In the genomic region with DNA sequence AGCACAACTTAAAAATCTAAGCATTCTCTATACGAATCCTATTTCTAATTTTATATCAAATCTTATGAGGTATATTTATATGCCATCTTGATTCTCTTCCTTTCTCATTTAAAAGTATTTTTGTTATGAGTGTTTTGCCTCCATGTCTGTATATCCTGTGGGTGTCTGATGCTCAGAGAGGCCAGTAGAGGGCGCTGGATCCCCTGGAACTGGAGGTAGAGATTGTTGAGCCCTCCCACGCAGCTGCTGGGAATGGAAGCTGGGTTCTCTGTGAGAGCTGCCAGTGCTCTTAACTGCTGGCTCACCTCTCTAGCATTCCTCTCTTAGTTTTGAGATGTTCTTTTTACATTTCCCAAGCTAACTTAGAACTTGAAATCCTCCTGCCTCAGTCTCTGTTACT, we compare ENCODE assay signal across 13 mouse cellular contexts.
DNase-seq lines count a peak whose midpoint lies in the region; ATAC-seq and TF ChIP-seq lines count a peak whose summit lies in the region.
"Had no signal": no experiment of that assay in that cellular context is flagged by ENCODE, and none has a peak within 500 bp of the region (broad histone marks: within the 10 kb centered on the region; RNA-seq: fewer than 3 reads in every experiment).

No protein-coding gene starts in this region.

- no peaks in the 10 kb centered on the region for H3K27me3 ChIP-seq in lung, postnatal 0 days (replicated peaks; ENCODE audit: insufficient read depth, low read length)
- H3K27me3 ChIP-seq in kidney, embryonic 15.5 days, result no peaks in the 10 kb centered on the region
- H3K27me3 ChIP-seq: liver, embryonic 13.5 days; stomach, embryonic 15.5 days had no signal

- no peaks in the 10 kb centered on the region for H3K9me3 ChIP-seq in lung, postnatal 0 days (ENCODE audit: low read length)
- no peaks in the 10 kb centered on the region for H3K9me3 ChIP-seq in kidney, embryonic 15.5 days (replicated peaks)
- H3K9me3 ChIP-seq: stomach, embryonic 15.5 days had no signal

- H3K36me3 ChIP-seq in lung, postnatal 0 days (ENCODE audit: insufficient read depth, low read length), result no peaks in the 10 kb centered on the region
- H3K36me3 ChIP-seq in kidney, embryonic 15.5 days, result no peaks in the 10 kb centered on the region
- H3K36me3 ChIP-seq: liver, embryonic 13.5 days; stomach, embryonic 15.5 days had no signal

- intact Hi-C loops in gastrocnemius, adult 2 months (cut with DNase I), result no loop called here
- intact Hi-C loops in gastrocnemius, postnatal 36 days (cut with DNase I), result no loop called here

- no peak overlapping the region for H3K4me2 ChIP-seq in lung, postnatal 0 days (replicated peaks; ENCODE audit: low read depth, low read length)
- H3K4me2 ChIP-seq in kidney, embryonic 15.5 days, result no peak overlapping the region
- H3K4me2 ChIP-seq: liver, embryonic 13.5 days; stomach, embryonic 15.5 days had no signal

- H3K27ac ChIP-seq in gastrocnemius, adult 2 months, result no peak overlapping the region
- H3K27ac ChIP-seq in lung, postnatal 0 days (ENCODE audit: low read length), result no peak overlapping the region
- H3K27ac ChIP-seq in bone marrow, adult 2 months (ENCODE audit: control insufficient read depth, insufficient read depth, low read depth, low read length, poor library complexity), result no peak overlapping the region
- H3K27ac ChIP-seq in kidney, embryonic 15.5 days, result no peak overlapping the region
- H3K27ac ChIP-seq: liver, embryonic 13.5 days; stomach, embryonic 15.5 days had no signal

- ATAC-seq in lung, postnatal 0 days, result no peak
- no peak for ATAC-seq in kidney, embryonic 15.5 days (replicated peaks; ENCODE audit: low FRiP score)

- H3K4me1 ChIP-seq in lung, postnatal 0 days (ENCODE audit: insufficient read depth, low read depth, low read length), result no peaks in the 10 kb centered on the region
- no peaks in the 10 kb centered on the region for H3K4me1 ChIP-seq in bone marrow, adult 2 months (ENCODE audit: control insufficient read depth, insufficient read depth, low read length)
- no peaks in the 10 kb centered on the region for H3K4me1 ChIP-seq in kidney, embryonic 15.5 days
- H3K4me1 ChIP-seq: liver, embryonic 13.5 days; stomach, embryonic 15.5 days had no signal

- H3K4me3 ChIP-seq in gastrocnemius, adult 2 months, result no peak overlapping the region
- no peak overlapping the region for H3K4me3 ChIP-seq in lung, postnatal 0 days (ENCODE audit: low read depth, low read length)
- H3K4me3 ChIP-seq in bone marrow, adult 2 months (replicated peaks; ENCODE audit: control insufficient read depth, low read depth, low read length), result no peak overlapping the region
- no peak overlapping the region for H3K4me3 ChIP-seq in kidney, embryonic 15.5 days (replicated peaks)
- H3K4me3 ChIP-seq: liver, embryonic 13.5 days; stomach, embryonic 15.5 days had no signal

- no peak for DNase-seq in gastrocnemius, adult 2 months
- DNase-seq in gastrocnemius, postnatal 36 days, result no peak
- DNase-seq in lung, postnatal 0 days (ENCODE audit: low spot score), result no peak
- DNase-seq in lung, postnatal 25 days (ENCODE audit: low spot score), result no peak
- DNase-seq in thymus, postnatal 14 days, result peak; percentile 24
- DNase-seq in kidney, adult 9 months, result no peak
- DNase-seq: cerebellum, adult 2 months; heart, postnatal 14 days; liver, embryonic 13.5 days; right cerebral cortex, postnatal 25 days had no signal

- H3K9ac ChIP-seq in lung, postnatal 0 days (replicated peaks; ENCODE audit: low read depth), result no peak overlapping the region
- no peak overlapping the region for H3K9ac ChIP-seq in kidney, embryonic 15.5 days
- H3K9ac ChIP-seq: liver, embryonic 13.5 days; stomach, embryonic 15.5 days had no signal

- TF ChIP-seq CTCF in gastrocnemius, adult 2 months (IDR thresholded peaks at IDR 0.05), result peak; percentile 10; the same call in 1 of the 2 replicates
- TF ChIP-seq CTCF in lung, postnatal 0 days (IDR thresholded peaks at IDR 0.05), result peak; percentile 19; the same call in 1 of the 2 replicates
- TF ChIP-seq CTCF in bone marrow, adult 2 months (IDR thresholded peaks at IDR 0.05; ENCODE audit: control insufficient read depth, insufficient read depth, low read length), result peak; percentile 40; the same call in 1 of the 2 replicates

- TF ChIP-seq POLR2A in bone marrow, adult 2 months (IDR thresholded peaks at IDR 0.05; ENCODE audit: borderline replicate concordance, control insufficient read depth, low read depth, low read length), result no peak

- 51% methylated on average over 3 of the region's 3 CpGs for WGBS in lung, postnatal 0 days
- 53% methylated on average over 3 of the region's 3 CpGs for WGBS in bone marrow, adult 2 months
- 52% methylated on average over 3 of the region's 3 CpGs for WGBS in kidney, embryonic 15.5 days

- TF ChIP-seq EP300 in lung, postnatal 0 days (IDR thresholded peaks at IDR 0.05), result no peak
